Mouse (Mus musculus): ENCODE measurements around the gene Aldh2. TPM values are rescaled to one million over a fixed set of nuclear protein-coding genes. Genes with fewer than 3 reads are reported as not detected.

Gene Aldh2
- polyA plus RNA-seq, 1 experiment from 2014 or later = 110 TPM

DNA sequence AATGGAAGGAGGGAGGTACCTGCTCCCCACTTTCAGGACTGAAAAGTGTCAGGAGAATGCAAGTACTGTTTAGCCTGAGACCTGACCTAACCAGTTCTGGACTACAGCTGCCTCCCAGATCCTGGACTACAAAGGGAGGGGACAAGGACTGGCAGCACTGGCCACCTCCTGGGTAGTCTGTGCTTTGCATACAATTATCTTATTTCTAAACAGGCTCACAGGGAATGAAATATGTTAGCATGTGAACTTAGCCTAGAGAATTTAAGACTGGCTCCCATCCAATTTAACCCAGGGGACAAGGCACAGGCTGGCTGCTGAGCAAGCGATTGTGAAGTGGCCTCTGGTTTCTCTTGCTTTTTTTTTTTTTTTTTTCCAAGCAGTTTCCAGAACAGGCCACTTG, 22.8 kb downstream of the Aldh2 start:
- H3K9me3 ChIP-seq = no peaks in the 10 kb centered on the region
- peaks cover 14% of the 10 kb centered on the region for H3K36me3 ChIP-seq (replicated peaks)
- H3K27me3 ChIP-seq = no peaks in the 10 kb centered on the region
- ATAC-seq (ENCODE audit: low FRiP score) = no peak
- no peaks in the 10 kb centered on the region for H3K4me1 ChIP-seq
- H3K4me3 ChIP-seq (replicated peaks) = no peak overlapping the region
- H3K4me2 ChIP-seq = no peak overlapping the region
- WGBS = 88% methylated on average over 1 of the region's 1 CpGs
- no peak overlapping the region for H3K27ac ChIP-seq
- H3K9ac ChIP-seq = no peak overlapping the region

- H3K36me3 ChIP-seq (replicated peaks) = peaks cover 14% of the 10 kb centered on the region
- 78% methylated on average over 8 of the region's 9 CpGs for WGBS
- H3K27ac ChIP-seq = no peak overlapping the region
- no peak overlapping the region for H3K9ac ChIP-seq
- no peak for ATAC-seq (ENCODE audit: low FRiP score)
- no peaks in the 10 kb centered on the region for H3K4me1 ChIP-seq
- H3K4me3 ChIP-seq (replicated peaks) = no peak overlapping the region
- H3K27me3 ChIP-seq = no peaks in the 10 kb centered on the region
- H3K4me2 ChIP-seq = no peak overlapping the region
- H3K9me3 ChIP-seq = no peaks in the 10 kb centered on the region
Measured at GRCm38 (mm10) chr5:121569881-121570420, 23.7 kb downstream of the Aldh2 start.

DNA sequence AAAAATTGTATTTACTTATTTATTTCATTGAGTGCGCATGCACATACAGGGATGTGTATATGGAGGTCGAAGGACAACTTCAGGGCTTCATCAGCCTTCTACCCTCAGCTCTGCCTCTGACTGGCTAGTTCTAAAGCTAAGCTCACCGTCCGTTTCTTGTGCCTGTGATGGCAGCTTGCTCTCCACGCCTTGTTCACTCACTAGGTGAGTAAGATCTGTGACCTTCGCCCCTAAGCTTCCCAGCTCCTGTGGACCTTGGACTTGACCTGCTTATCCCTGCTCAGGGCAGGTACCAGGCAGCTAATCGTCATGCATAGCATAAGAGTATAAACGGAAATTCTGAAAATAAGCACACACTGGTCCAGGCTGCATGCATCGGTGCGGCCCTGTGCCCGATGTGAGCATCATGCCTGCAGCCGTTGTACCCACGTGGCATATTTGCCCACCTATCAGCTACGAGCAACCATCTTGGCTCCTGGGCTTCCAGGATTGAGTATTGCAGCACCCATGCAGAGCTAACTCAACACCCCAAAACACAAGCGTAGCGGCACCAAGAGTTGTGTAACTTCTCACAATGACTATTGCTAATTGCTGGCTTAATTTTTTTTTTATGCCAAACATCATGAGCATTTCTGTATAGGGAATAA, 27.5 kb downstream of the Aldh2 start:
- H3K9me3 ChIP-seq = no peaks in the 10 kb centered on the region
- H3K4me1 ChIP-seq = peaks cover 6% of the 10 kb centered on the region; the same call in 1 of the 2 replicates
- ATAC-seq (ENCODE audit: low FRiP score) = no peak
- H3K27ac ChIP-seq = no peak overlapping the region
- H3K27me3 ChIP-seq = no peaks in the 10 kb centered on the region
- no peak overlapping the region for H3K4me3 ChIP-seq (replicated peaks)
- H3K36me3 ChIP-seq (replicated peaks) = peaks cover 5% of the 10 kb centered on the region
- H3K4me2 ChIP-seq = no peak overlapping the region
- H3K9ac ChIP-seq = no peak overlapping the region
- 94% methylated on average over 16 of the region's 16 CpGs for WGBS

GRCm38 (mm10) chr5:121564468-121564895, 29.1 kb downstream of the Aldh2 start:
- 11% methylated on average over 11 of the region's 11 CpGs for WGBS
- Histone ChIP-seq H3K9ac (peak overlapping the region; percentile 25; the same call in 1 of the 2 replicates), H3K4me2 (peak overlapping the region; percentile 36), H3K36me3 (replicated peaks) (no peaks in the 10 kb centered on the region; the same call in none of the 2 replicates), H3K4me3 (replicated peaks) (0 out of 2 replicates have a peak overlapping the region, but pooled peaks have one; percentile 7), H3K9me3 (no peaks in the 10 kb centered on the region), H3K4me1 (peaks cover 6% of the 10 kb centered on the region; the same call in 1 of the 2 replicates), H3K27ac (no peak overlapping the region), H3K27me3 (no peaks in the 10 kb centered on the region)
- 0 out of 2 replicates have a peak, but pooled peaks have one; percentile 63 for ATAC-seq (ENCODE audit: low FRiP score)

GRCm38 (mm10) chr5:121562436-121562835, 31.2 kb downstream of the Aldh2 start:
- H3K4me1 ChIP-seq = peaks cover 6% of the 10 kb centered on the region; the same call in 1 of the 2 replicates
- no peak overlapping the region for H3K4me2 ChIP-seq
- no peaks in the 10 kb centered on the region for H3K9me3 ChIP-seq
- H3K27me3 ChIP-seq = 0 out of 2 replicates have a peak, but pooled peaks cover 5% of the 10 kb centered on the region
- no peak for ATAC-seq (ENCODE audit: low FRiP score)
- no peak overlapping the region for H3K27ac ChIP-seq
- no peak overlapping the region for H3K4me3 ChIP-seq (replicated peaks)
- 86% methylated on average over 3 of the region's 3 CpGs for WGBS
- no peaks in the 10 kb centered on the region for H3K36me3 ChIP-seq (replicated peaks)
- H3K9ac ChIP-seq = no peak overlapping the region

GRCm38 (mm10) chr5:121549196-121549595, 44.4 kb downstream of the Aldh2 start:
- Histone ChIP-seq H3K36me3 (replicated peaks) (no peaks in the 10 kb centered on the region), H3K4me1 (peaks cover 12% of the 10 kb centered on the region)
- 91% methylated on average over 7 of the region's 7 CpGs for WGBS

DNA sequence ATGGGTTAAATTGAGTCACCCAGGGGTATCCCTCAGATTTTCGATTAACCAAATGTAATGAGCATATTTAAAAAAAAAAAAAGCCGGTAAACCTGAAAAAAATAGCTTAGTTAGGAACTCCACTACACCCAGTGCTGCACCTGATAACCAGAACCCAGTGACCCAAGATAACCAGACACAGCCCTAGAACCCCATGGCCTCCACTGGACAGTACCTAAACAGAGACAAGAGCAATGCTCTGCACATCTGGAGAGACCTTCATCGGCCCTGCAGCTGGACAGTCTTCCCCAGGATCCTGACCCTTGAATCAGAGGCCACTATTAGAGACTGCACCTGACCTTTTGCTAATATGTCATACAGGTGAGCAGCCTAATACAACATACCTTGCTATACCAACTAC, 46.5 kb downstream of the Aldh2 start:
- H3K4me1 ChIP-seq = peaks cover 30% of the 10 kb centered on the region

More at GRCm38 (mm10) chr5:121549196-121549595, 44.4 kb downstream of the Aldh2 start:
- Histone ChIP-seq H3K4me2 (no peak overlapping the region), H3K27me3 (no peaks in the 10 kb centered on the region; the same call in 1 of the 2 replicates), H3K27ac (no peak overlapping the region), H3K9me3 (no peaks in the 10 kb centered on the region), H3K4me3 (replicated peaks) (no peak overlapping the region), H3K9ac (no peak overlapping the region)
- ATAC-seq (ENCODE audit: low FRiP score) = no peak

GRCm38 (mm10) chr5:121546530-121546895, 47.1 kb downstream of the Aldh2 start:
- Histone ChIP-seq H3K27me3 (no peaks in the 10 kb centered on the region; the same call in 1 of the 2 replicates), H3K27ac (no peak overlapping the region), H3K9ac (peak overlapping the region; percentile 97), H3K4me3 (replicated peaks) (peak overlapping the region; percentile 100), H3K9me3 (no peaks in the 10 kb centered on the region), H3K4me2 (peak overlapping the region; percentile 98), H3K36me3 (replicated peaks) (no peaks in the 10 kb centered on the region), H3K4me1 (peaks cover 30% of the 10 kb centered on the region)
- ATAC-seq (ENCODE audit: low FRiP score) = 0 out of 2 replicates have a peak, but pooled peaks have one; percentile 5
- WGBS = 36% methylated on average over 6 of the region's 6 CpGs

More for the DNA sequence above, 46.5 kb downstream of the Aldh2 start:
- H3K9me3 ChIP-seq = no peaks in the 10 kb centered on the region
- no peaks in the 10 kb centered on the region; the same call in 1 of the 2 replicates for H3K27me3 ChIP-seq
- 89% methylated on average over 3 of the region's 3 CpGs for WGBS
- no peak for ATAC-seq (ENCODE audit: low FRiP score)
- H3K4me2 ChIP-seq = no peak overlapping the region
- H3K36me3 ChIP-seq (replicated peaks) = no peaks in the 10 kb centered on the region
- H3K4me3 ChIP-seq (replicated peaks) = no peak overlapping the region
- no peak overlapping the region for H3K9ac ChIP-seq
- no peak overlapping the region for H3K27ac ChIP-seq

GRCm38 (mm10) chr5:121545793-121546529, 47.7 kb downstream of the Aldh2 start, which contains the start of gene Mapkapk5:
Gene Mapkapk5 (minus strand): TSS chr5:121545905.
- peaks cover 30% of the 10 kb centered on the region for H3K4me1 ChIP-seq
- ATAC-seq (ENCODE audit: low FRiP score) = peak; percentile 97

DNA sequence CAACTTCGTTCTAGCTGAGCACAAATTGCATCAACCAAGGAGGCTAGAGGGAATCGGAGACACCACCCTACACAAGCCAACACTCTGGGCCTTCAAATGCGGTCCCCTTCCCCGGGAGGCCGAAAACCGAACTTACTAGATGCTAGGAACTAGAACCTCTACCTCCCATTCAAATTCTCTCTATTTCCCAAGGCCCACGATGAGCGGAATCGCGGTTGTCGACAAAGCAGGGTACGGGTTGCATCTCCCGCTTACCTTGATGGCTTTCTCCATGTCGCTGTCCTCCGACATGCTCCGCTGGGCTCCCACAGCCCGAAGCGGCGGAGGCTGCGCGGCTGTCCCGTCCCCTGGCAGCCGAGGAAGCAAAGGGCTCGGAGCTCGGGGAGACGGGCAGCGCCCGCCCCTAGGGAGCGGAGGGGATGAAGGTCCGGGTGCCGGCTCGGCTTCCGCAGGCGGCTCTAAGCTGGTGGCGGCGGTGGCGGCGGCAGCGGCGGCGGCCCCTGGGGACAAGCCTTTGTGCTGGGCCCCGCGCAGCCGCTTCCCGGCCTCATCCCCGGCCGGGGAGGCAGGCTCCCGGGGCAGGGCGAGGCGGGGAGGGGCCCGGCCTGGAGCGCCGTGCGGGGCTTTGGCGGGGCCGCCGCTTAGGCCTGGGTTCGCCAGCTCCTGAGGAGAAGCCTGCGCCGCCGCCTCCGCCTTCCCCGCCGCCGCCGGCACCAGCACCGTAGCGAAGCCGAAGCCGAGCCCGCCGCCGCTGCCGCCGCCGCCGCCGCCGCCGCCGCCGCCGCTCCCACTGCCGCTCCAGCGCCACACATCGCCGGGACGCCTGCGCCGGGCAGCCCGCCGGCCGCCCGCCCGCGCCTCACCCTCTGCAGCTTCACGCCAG, 48.5 kb downstream of the Aldh2 start, which contains the start of the genes Adam1a and Gm42878:
Gene Adam1a, minus strand, starts transcription at position 573 of the 883 bp plus-strand sequence.
Gene Gm42878, minus strand, starts transcription at position 573 of the 883 bp plus-strand sequence.
- Histone ChIP-seq H3K4me1 (peaks cover 30% of the 10 kb centered on the region), H3K27me3 (no peaks in the 10 kb centered on the region), H3K4me2 (peak within 1 kb of the TSS; percentile 98), H3K27ac (peak within 1 kb of the TSS; percentile 96), H3K36me3 (replicated peaks) (no peaks in the 10 kb centered on the region), H3K4me3 (replicated peaks) (peak within 1 kb of the TSS; percentile 100), H3K9me3 (no peaks in the 10 kb centered on the region), H3K9ac (peak within 1 kb of the TSS; percentile 97)
- ATAC-seq (ENCODE audit: low FRiP score) = peak; percentile 62
- under 1% methylated on average over 42 of the region's 97 CpGs for WGBS

More at GRCm38 (mm10) chr5:121545793-121546529, 47.7 kb downstream of the Aldh2 start, which contains the start of gene Mapkapk5:
- 2% methylated on average over 55 of the region's 55 CpGs for WGBS
- no peaks in the 10 kb centered on the region for H3K27me3 ChIP-seq
- no peaks in the 10 kb centered on the region for H3K9me3 ChIP-seq
- peak within 1 kb of the TSS; percentile 97 for H3K9ac ChIP-seq
- no peaks in the 10 kb centered on the region for H3K36me3 ChIP-seq (replicated peaks)
- peak within 1 kb of the TSS; percentile 96 for H3K27ac ChIP-seq
- H3K4me3 ChIP-seq (replicated peaks) = peak within 1 kb of the TSS; percentile 100
- peak within 1 kb of the TSS; percentile 98 for H3K4me2 ChIP-seq

- Histone ChIP-seq H3K27me3 (no peaks in the 10 kb centered on the region), H3K4me3 (replicated peaks) (no peak overlapping the region), H3K9ac (no peak overlapping the region), H3K36me3 (replicated peaks) (0 out of 2 replicates have a peak, but pooled peaks cover 4% of the 10 kb centered on the region), H3K4me1 (peaks cover 30% of the 10 kb centered on the region), H3K27ac (no peak overlapping the region), H3K4me2 (no peak overlapping the region), H3K9me3 (no peaks in the 10 kb centered on the region)
- 93% methylated on average over 3 of the region's 3 CpGs for WGBS
- ATAC-seq (ENCODE audit: low FRiP score) = no peak
Measured at GRCm38 (mm10) chr5:121543370-121543769, 50.3 kb downstream of the Aldh2 start.
